Mouse (Mus musculus) layer of hippocampus, postnatal 36 days (tissue): ENCODE results near the gene Lrrc8a. TPM values are rescaled to one million over a fixed set of nuclear protein-coding genes. Genes with fewer than 3 reads are reported as not detected.

Experiments
- DNase-seq, 2 experiments: peaks; one replicate each; pipeline ENCODE4 v3.0.0; 2022
- total RNA-seq, 2 experiments: library from RNA; stranded (reverse); gene quantifications; 2 replicates each; pipeline ENCODE4 v1.2.3; 2021

Gene Lrrc8a
- total RNA-seq, result 10 to 100 TPM; 52.4 to 57.5 TPM

DNA sequence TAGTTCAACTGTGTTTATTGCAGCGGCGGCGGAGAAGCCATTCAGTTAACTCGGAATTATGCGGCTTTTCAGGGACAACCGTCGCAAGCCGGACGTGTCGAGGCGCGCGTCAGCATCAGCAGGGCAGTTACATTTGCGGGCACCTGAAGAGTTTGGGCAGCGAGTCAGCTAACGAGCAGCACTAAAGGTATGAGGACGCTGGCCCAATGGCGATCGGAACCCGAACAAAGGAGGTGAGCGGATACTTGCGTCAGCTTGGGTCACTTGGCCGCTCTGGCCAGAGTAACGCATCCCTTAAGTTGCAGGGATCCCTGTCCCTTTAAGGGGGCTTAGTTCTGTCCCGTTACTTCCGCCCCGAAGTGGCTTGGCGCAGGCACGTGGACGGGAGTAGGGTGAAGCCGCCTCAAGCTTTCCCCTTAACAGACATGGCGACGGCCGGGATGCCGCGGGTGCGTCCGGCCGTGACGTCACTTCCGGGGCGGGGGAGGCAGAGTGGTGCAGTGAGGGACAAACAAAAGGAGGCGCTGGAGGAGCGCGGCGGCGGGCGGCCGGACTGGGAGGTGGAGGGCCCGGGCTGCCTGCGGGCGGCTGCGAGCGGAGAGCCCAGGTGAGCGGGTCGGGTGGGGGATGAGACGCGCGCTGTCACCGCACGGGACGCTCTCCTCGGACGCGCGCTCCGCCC, at the start of gene Lrrc8a:
Lrrc8a (plus strand) TSS at position 517 of the 682 bp plus-strand sequence.
- DNase-seq, result peak; percentile 100

DNA sequence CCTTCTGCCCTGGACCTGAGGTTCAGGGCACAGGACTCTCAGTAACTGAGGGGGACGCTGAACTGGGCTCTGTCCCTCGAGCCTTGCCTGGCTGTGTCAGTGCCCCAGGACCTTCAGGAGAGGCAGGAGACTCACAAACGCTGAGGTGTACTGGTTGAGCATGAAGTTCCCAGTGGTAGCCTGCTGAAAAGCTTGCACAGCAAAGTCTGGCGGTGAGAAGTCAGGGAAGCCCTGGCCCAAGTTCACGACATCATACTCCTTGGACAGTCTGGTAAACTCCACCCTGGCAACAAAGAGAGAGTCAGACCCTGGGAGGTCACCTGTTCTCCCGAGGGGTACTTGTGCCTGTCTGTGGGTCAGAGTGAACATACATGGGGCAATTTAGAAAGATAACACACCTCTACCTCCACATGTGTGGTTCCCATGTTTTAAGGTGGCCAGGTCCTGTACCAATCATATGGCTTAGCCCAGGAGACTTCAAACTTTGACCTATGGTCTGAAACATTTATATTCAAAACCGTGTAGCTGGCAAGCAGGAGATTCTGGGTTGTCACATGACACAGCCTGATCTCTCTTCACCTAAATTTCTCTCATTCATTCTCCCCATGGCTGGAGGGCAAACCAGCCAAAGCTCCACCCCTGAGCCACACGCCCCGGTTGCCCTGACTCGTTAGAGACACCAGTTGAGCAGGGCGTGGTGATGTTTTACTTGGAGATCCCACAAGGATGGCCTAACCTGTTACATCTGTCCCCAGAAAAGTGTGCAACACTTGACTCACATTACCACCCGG, 45.5 kb upstream of the Lrrc8a start:
- no peak for DNase-seq

DNA sequence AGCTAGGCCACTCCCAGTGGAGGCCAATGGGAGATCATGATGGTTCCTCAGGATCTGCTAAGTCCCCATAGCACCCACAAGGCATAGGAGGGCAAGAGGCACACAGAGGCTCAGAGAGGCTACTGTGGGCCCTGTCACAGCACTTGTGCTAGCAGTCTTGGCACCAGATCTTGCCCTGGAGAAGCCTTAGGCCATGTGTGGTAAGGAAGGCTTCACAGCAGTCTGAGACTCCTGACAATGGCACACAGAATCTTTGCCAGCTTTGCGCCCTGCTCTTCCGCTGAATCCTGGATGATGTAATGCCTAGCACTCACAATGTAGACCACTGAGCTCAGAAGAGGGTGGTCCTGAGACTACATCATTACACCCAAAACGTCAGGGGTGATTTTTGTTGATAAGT, 42.9 kb upstream of the Lrrc8a start:
- DNase-seq, result no peak

DNA sequence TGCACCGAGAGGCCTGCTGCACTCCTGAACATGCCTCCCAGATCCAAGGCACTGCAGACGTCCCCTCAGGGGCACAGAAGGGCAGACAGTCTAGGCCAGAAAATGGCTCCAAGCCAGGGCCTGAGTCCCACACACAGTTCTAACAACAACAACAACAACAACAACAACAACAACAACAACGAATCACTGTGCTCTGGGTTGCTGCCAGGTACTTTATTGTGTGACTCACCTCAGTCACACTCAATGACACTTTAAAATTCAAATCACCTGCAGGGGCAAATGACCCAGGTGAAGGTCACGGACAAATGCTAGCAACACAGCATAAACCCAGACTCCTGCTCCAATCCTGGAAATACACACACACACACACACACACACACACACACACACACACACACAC, 39.5 kb upstream of the Lrrc8a start:
- DNase-seq, result no peak

DNA sequence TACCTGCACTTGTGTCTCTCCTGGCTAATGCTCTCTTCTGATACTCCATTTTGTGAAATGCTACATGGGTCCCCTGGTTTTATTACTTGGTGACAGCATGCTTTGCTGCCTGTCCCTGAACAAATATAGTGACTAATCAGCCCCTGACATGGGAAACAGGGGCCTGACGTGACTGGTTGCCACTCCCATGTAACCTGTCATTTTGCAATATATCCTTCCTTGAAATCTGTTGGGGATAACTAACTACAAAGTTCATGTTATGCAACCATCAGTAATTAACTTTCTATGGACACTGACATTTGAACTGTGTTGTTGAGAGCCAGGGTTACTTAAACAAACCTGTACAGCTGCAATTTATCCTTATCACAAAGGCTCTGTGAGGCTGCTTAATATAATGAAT, 37.5 kb upstream of the Lrrc8a start:
- DNase-seq, result no peak

DNA sequence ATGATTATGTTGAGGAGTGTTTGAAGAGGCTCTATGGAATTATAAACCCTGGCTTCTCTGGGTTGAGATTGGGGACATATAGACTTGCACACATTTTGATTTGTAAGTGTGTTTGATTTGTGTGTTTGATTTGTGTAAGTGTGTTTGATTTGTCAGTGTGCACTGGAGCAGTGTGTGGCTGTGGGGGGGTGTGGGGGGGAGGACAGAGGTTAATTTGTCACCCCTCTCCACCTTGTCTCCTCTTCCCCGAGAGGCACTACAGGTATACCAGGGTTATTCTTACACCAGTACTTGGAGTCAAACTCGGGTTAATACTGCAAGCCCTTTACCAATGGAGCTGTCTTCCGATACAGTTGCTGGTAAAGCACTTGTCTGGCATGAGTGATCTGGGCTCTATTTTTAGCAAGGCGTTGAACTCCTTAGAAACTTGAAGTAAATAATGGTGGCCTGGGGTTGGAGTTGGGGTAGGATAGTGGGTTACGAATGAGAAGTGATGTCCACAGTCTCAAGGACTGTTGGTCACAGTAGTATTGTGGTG, 37.1 kb upstream of the Lrrc8a start:
- DNase-seq, result no peak

DNA sequence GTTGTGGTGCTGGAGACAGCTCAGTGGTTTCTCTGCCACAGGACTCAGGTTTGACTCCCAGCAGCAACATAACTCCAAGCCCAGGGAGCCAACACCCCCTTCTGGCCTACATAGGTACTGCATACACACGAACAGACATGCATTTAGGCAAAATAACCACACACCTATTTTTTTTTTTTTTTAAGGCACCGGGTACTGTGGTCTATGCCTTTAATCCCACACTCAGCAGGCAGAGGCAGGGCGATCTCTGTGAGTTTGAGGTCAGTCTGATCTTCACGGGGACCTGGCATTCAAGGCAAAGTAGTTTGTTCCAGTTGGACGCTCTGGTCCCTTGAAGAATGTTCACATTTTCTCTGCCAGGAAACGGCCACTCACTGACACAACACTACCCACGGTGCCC, 34.1 kb upstream of the Lrrc8a start:
- DNase-seq, result no peak

DNA sequence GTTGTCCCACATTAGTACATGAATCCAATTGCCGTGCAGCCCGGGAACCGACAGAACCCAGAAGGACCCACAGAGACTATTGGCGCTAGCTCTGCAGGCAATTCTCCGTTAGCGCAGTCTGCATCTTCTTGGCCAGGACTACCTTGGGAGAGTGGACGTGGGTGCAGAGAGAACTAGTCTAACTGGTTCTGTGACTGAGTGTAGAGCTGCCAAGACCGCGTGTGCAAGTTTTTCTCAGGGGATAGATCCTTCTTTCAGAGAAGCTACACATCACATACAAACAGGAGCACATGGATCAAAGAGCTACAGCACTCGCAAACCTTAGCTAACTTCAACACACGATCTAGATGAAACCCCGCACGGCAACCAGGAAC, 32.3 kb upstream of the Lrrc8a start:
- DNase-seq, result no peak

DNA sequence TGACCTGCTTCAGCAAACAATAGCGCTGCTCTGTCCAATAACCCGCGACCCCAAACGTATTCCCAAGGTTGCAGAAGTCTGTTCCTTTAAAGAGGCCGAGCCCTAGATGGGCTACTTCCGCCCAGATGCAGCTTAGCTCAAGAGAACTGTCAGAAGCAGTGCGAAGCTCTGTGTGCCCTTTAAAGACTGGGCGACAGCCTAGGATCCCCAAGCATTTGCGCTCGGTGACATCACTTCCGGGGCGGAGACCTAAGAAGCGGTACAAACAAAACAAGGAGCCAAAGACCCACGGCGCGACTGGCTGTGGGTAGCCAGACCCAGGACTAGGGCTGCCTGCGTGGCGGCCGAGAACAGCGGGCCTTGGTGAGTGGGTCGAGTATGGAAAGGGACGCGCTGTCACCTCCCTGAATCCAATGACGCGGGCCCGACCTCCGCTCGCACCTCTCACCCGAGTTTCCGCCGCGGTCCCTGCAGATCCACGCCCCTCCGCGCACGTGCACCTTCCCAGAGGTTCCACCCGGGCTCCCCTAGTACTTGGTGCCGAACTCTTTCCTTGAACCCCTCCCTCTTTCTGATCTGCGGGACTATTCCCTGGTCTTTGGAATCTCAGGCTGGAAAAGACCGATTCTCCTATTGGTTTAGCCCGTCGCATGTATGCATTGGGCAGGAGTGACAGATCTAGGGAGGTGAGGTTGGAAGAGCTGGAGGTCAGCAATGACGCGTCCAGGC, 31.7 kb upstream of the Lrrc8a start, which contains the start of gene Kyat1:
Kyat1 (minus strand) TSS at position 219 of the 729 bp plus-strand sequence.
- DNase-seq, result peak; percentile 91 to 93

DNA sequence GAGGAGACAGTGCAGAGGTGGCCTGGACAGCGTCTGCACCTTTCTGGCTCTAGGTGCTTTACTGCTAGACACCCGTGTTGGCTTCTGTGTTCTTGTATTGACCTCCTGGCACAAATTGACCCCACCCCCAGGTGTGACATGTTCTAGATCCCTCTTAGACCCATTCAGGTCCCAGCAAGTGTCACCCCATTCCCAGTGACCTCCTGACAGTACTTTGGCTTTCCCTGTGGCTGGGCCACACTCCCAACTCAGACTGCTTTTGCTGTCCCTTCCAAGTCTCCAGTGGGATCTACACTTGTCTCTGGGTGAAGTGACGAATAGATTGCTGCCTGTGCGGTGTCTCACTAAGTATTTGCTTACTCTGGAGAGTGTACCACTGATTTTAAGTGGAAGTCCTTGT, 30.1 kb upstream of the Lrrc8a start:
- no peak for DNase-seq

DNA sequence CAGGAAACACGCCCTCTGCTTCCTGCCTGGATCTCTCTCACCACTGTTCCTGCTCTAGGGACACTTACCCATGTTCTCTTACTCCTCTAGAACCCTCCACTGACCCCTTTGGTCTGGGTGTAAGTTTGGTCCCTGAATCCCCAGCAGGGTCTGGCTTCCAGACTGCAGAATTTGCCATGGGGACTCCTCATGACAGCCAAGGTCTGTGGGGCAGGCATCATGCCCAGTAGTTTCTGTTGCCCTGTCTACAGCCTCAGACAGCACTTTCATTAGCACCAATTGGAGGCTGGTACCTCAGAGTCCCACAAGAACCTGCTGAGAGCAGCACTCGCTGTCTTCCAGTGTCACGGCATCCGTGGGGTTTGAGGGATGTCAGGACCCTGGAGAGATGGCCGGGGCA, 29.6 kb upstream of the Lrrc8a start:
- DNase-seq, result no peak

DNA sequence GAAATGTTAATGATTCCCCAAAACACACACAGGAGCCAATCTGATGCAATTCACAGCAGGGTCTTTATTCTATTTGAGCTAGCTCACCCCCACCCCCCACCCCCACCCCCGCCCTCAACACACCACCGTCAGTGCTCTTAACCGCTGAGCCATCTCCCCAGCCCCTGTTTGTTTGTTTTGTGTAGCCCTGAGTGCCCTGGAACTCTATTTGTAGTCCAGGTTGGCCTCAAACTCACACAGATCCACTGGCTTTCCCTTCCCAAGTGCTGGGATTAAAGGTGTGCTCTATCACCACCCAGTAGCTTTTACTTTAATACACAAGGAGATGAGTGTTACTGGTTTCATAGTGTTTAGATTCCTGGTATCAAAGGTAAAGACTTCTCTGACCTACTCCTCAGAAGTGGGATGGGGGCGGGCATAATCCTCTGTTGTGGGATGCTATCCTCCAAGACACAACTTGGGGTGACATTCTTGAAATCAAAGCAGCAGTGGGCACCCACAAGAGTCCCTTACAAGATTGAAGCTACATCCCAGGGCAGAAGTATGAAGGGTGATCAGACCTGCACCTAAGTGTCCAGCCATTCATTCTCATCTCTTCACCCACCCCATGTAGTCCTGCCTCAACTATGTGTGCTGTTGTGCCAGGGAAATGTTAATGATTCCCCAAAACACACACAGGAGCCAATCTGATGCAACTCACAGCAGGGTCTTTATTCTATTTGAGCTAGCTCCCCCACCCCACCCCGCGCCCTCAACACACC, 25.9 kb upstream of the Lrrc8a start:
- no peak for DNase-seq

DNA sequence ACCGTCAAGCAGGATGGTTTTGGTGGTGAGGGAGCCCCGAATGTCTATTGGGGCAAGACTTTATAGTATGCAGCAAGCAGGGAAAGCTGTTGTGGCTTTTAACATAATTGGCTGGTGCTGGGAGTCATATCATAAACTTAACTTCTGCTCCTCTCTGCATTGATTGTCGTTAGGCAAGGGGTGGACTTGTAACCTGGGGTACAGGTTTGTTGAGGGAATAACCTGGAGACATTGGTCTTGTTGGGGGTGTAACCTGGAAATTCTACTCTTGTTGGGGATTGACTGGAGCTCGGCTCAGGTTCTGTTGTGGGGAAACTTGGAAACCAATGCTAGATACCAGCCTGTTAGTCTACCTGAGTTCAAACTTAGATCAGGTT, 25.4 kb upstream of the Lrrc8a start:
- no peak for DNase-seq

DNA sequence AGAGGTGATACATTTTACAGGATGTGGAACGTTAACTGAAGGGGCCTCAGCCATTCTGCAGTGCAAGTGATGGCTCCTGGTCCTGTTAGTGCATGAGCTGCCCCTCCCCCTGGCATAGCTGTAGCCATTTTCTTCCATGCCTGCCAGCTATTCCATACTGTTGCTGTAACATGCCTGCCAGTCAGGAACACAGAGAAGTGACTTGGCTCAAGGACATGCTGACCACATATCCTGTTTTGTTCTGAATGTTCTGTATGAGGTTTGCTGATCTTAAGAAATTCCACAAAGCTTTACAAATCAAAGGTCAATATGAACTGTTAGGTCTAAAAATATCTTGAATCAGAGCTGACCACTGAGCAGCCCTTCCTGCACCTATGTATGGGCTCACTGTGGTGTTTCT, 24.6 kb upstream of the Lrrc8a start:
- no peak for DNase-seq

DNA sequence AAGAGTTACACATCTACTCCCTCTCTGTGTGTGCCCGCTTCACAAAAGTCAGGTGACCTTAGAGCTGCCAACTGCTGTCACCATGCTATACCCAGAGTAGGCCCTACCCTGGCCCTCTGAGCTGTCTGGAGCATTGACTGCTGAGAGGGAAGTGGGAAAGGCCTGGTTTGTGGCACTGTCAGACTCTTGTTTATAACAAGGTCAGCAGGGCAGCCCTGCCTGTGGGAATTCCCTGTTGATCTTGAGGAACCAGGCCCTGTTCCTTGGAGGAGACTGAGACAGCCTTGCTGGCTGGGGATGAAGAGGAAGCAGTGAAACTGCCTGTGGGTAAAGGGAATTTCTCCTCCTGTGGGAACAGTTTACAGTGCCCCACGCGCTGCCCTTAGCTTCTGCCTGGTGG, 22.8 kb upstream of the Lrrc8a start:
- no peak for DNase-seq

DNA sequence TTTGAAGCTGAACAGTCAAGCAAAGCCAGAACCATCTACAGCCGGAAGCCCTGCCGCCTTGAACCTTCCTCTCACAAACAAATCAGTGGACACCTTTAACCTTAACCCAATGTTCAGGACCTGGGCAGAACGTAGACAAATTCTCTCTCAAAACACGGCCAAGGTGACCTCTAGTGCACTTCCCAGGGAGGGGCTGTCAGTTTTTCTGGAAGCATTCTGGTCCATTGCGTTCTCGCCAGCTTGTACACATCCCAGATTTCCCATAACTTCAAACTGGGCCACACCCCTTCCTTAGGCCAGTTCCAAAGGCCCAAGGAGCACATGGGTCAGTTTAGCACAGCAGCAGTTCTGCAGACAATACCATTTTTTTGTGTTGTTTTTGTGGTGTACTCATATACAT, 22.0 kb upstream of the Lrrc8a start:
- no peak for DNase-seq

DNA sequence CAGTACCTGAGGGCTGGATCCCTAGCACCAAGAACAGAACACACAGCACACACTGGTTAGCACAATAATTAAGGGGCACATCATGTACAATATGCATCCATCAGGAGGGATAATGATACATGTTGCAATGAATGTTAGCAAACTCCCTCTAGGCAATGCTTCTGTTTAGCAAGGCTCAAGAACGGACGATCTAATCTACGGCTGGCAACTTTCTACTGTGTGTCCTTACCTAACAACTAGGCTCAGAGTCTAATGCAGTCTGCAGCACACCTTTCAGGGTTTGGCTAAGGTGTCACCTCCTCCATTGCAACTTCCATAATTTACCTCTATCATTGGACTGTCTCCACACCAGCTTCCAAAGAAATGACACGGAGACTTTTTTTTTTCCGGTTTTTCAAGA, 21.2 kb upstream of the Lrrc8a start:
- DNase-seq, result no peak

DNA sequence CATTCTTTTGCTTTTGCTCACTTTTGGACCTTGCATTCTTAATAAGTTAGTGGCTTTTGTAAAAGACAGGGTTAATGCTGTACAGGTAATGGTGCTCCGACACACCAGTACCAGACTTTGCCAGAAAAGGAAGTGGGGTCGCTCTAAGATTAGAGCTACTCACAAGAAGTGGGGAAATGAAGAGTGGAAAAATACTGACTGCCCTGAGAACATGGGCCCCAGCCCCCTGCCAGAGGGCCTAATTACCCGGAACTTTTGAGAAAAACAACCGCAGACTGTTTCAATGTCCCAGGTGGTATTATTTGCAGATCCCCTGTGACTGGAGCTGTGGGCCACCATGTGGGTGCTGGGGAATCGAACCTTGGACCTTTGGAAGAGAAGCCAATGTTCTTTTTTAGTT, 1.9 kb upstream of the Lrrc8a start:
- DNase-seq, result no peak

DNA sequence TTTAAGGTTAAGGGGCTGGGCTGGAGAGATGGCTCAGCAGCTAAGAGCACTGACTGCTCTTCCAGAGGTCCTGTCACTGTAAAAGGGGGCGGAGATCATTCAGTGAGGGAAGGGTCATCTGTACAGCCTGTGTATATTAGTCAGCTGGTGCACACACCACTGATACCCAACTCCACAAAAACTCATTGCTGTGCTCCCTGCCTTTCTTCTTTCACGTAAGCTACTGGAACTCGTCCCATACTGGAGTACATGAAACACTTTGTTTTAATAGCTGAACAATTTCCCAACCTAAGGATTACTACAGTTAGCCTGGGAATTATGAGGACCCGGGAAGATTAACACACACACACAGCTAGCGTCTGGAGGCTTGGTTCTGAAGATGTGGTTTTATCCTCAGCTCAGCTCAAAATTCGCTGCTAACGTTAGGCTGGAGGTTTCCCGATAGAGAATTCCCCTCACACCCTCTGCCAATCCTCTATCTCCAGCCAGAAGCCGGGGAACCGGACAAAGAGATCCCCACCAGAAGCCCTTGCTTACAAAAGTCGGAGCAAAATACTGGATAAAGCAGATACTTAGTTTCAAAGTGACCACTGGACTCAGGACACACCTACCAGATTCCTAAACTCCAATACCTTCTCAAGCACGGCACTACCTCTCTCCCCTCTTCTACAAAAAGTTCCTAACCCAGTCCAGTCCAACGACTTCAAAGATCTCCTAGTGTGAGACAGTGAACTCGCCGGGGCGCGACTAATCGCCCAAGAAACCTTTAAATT, 903 bp upstream of the Lrrc8a start:
- no peak for DNase-seq

DNA sequence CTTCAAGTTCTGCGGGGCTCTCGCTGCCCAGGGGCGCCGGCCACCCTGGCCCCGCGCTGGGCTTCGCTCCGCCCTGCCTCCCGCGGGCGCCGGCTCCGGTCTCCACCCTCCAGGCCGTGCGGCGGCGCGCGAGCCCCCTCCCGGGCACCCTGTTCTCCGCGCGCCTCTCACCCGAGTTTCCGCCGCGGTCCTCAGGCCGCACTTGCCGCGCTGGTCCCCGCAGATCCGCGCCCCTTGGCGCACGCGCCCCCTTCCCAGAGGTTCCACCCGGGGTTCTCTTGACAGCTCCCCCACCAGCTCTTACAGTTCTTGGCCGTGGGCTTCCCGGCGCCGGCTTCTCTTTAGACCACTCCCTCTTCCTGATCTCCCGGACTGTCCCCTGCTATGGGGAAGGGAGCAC, 366 bp downstream of the Lrrc8a start:
- DNase-seq, result peak in 1 of 2 experiments; percentile 71

DNA sequence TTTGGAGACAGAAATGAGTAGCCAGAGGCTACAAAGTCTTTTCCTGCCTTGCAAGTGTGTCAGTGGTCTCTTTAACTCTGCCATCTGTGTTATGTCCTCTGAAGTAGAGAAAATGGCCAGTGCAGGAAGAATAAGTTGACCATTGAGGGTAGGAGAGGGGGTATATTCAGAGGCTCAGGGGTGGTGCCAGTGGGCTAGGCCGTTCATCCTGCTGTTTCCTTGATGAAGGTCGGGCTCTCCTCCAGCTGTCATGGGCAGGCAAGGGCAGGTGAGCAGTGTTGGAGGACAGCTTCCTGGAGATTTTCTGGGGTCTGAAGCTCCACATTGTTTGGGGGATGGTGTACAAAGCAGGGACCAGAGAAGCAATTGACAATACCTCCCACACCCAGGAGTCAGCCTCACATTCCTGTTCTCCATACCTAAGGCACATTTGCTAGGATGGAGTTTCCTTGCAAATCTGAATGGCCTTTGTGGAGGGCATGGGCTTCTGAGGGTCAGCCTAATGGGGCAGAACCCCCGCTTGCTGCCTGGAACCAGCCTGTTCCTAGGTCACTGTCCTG, 1.5 kb downstream of the Lrrc8a start:
- DNase-seq, result no peak
